Mouse (Mus musculus) heart, embryonic 14.5 days (tissue): ENCODE results near the gene Abcb6. TPM values are rescaled to one million over a fixed set of nuclear protein-coding genes. Genes with fewer than 3 reads are reported as not detected.

ENCODE experiments used
- ATAC-seq: fragments of 200-750 bp; cut with Nextera tagmentation; 2 replicates; pipeline ENCODE4 v1.8.0; 2017; ENCODE audit warnings: low read depth, moderate TSS enrichment; ENCODE audit not compliant: insufficient number of reproducible peaks, insufficient read depth, low FRiP score
- H3K27ac ChIP-seq, 2 experiments: fragments of 200-500 bp in 1 of 2; fragments of 300-500 bp in 1 of 2; sonication (generic) in 1 of 2; replicated peaks in 1 of 2; 2 replicates each; pipeline ENCODE4 v1.5.1; 2012 to 2014; ENCODE audit warnings: low read depth in 2 of 2, low read length in 2 of 2, control low read depth in 1 of 2, mild to moderate bottlenecking in 1 of 2, mixed read lengths in 1 of 2; ENCODE audit not compliant: control insufficient read depth in 1 of 2, insufficient read depth in 1 of 2
- H3K27me3 ChIP-seq: fragments of 300-500 bp; sonication (generic); 2 replicates; pipeline ENCODE4 v1.6.1; 2014; ENCODE audit warnings: mild to moderate bottlenecking, low read length, control low read depth; ENCODE audit not compliant: control insufficient read depth, insufficient read depth
- H3K36me3 ChIP-seq: fragments of 300-500 bp; sonication (generic); 2 replicates; pipeline ENCODE4 v1.6.1; 2014; ENCODE audit warnings: mild to moderate bottlenecking, control low read depth, low read length, mixed read lengths; ENCODE audit not compliant: control insufficient read depth, insufficient read depth
- H3K4me1 ChIP-seq, 2 experiments: fragments of 200-500 bp in 1 of 2; fragments of 300-500 bp in 1 of 2; sonication (generic) in 1 of 2; 2 replicates each; pipeline ENCODE4 v1.6.1; 2012 to 2014; ENCODE audit warnings: low read length in 2 of 2, control low read depth in 1 of 2, mixed read lengths in 1 of 2; ENCODE audit not compliant: control insufficient read depth in 2 of 2, insufficient read depth in 2 of 2
- H3K4me2 ChIP-seq: fragments of 300-500 bp; sonication (generic); 2 replicates; pipeline ENCODE4 v1.6.1; 2014; ENCODE audit warnings: mild to moderate bottlenecking, low read length
- H3K4me3 ChIP-seq, 2 experiments: fragments of 200-500 bp in 1 of 2; fragments of 300-500 bp in 1 of 2; sonication (generic) in 1 of 2; 2 replicates each; pipeline ENCODE4 v1.5.1; 2012 to 2014; ENCODE audit warnings: low read length in 2 of 2, mild to moderate bottlenecking in 2 of 2, control low read depth in 1 of 2, low read depth in 1 of 2, moderate library complexity in 1 of 2; ENCODE audit not compliant: control insufficient read depth in 1 of 2, insufficient read depth in 1 of 2
- H3K9ac ChIP-seq: fragments of 300-500 bp; sonication (generic); 2 replicates; pipeline ENCODE4 v1.6.1; 2014; ENCODE audit warnings: mild to moderate bottlenecking, low read length
- H3K9me3 ChIP-seq: fragments of 300-500 bp; sonication (generic); 2 replicates; pipeline ENCODE4 v1.6.1; 2016; ENCODE audit warnings: low read length, control low read depth; ENCODE audit not compliant: control insufficient read depth
- WGBS: fragments of 180-500 bp; shearing (Covaris S2); extraction: QIAGEN DNeasy Blood & Tissue Kit; methylation state at CpG from one replicate; pipeline ENCODE4 v1.1.7; 2014; 5-methylcytosine and 5-hydroxymethylcytosine counted together
- polyA plus RNA-seq: library from polyadenylated mRNA; unstranded; fragments of >200 nt; fragmentation: Nextera tagmentation; extraction: Ambion mirVana; gene quantifications from 2 replicates; pipeline ENCODE4 v1.2.1, GENCODE M21; 2014

Abcb6 gene
- polyA plus RNA-seq, 1 experiment from 2014 or later: 9.6 TPM

DNA sequence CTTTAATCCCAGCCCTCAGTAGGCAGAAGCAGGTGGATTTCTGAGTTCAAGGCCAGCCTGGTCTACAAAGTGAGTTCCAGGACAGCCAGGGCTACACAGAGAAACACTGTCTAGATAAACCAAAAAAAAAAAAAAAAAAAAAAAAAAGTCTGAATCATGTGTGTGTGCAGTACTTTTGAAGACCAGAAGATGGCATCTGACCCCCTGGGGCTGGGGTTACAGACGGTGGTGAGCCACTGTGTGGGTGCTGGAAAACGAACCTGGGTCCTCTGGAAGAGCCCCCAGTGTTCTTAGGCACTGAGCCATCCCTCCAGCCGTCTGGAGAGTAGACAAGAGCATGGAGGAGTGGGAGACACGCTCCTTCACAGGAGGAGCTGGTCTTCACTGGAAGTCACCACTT is 2.0 kb upstream of the Abcb6 start:
- H3K9ac ChIP-seq: no peak overlapping the region
- H3K9me3 ChIP-seq: no peaks in the 10 kb centered on the region
- 67% methylated on average over 4 of the region's 4 CpGs for WGBS
- H3K36me3 ChIP-seq: peaks cover 67% of the 10 kb centered on the region
- H3K4me2 ChIP-seq: no peak overlapping the region
- H3K27me3 ChIP-seq: no peaks in the 10 kb centered on the region
- no peak overlapping the region for H3K4me3 ChIP-seq
- ATAC-seq: no peak
- H3K4me1 ChIP-seq: peaks cover 4 to 14% of the 10 kb centered on the region in 2 experiments; a peak in 3 of 4 replicates
- H3K27ac ChIP-seq: no peak overlapping the region

DNA sequence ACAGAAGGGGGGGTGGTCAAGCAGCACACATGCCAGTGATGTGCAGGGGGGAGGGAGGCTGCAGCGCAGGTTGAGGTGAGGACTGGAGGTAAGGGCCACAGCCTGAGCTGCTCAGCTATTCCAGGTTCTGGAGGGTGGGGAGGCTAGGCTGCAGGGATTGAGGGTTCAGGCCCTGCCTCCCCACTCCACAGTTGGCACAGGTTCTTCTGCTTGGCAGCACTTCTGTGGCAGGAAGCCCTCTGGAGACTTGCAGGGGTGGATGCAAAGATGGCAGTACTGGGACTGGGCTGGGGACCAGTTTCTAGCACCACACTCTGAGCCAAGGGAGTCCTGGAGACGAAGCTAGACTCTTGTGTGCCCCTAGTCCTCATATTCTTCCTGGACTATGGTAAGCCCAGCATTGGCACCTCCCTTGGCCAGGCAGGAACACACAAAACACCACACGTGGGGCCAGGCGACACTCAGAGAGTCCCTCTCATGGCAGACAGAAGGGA is 1.2 kb upstream of the Abcb6 start:
- Histone ChIP-seq H3K27ac (no peak overlapping the region), H3K4me3 (no peak overlapping the region), H3K4me1 (peaks cover 4 to 14% of the 10 kb centered on the region in 2 experiments; a peak in 3 of 4 replicates), H3K4me2 (no peak overlapping the region), H3K36me3 (peaks cover 65% of the 10 kb centered on the region), H3K9me3 (no peaks in the 10 kb centered on the region), H3K9ac (no peak overlapping the region), H3K27me3 (no peaks in the 10 kb centered on the region)
- ATAC-seq: no peak
- 77% methylated on average over 4 of the region's 4 CpGs for WGBS

DNA sequence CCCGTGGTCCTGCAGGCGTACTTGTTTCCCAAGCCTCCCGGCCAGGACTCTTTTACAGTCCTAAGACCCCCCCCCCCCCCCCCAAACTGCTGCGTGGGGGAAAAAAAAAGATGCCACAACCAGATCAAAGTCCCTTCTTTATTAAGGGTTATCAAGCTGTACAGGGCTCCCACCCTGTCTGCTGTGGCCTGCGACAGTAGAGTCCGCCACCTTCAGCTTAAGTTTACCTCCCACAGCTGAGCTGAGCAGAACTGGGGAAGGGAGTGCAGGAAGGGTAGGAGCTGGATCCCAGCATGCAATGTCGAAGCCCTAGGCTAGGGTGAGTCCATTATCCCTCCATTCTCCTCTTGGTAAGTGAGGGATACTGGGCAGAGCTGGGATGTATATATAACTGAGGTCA is 549 bp upstream of the Abcb6 start:
- peak overlapping the region; percentile 97 for H3K4me2 ChIP-seq
- H3K36me3 ChIP-seq: peaks cover 65% of the 10 kb centered on the region
- 22% methylated on average over 7 of the region's 7 CpGs for WGBS
- no peaks in the 10 kb centered on the region for H3K9me3 ChIP-seq
- H3K27me3 ChIP-seq: no peaks in the 10 kb centered on the region
- H3K9ac ChIP-seq: peak overlapping the region; percentile 52
- 0 out of 4 replicates have a peak overlapping the region, but pooled peaks of 1 of the 2 experiments have one; percentile 9 for H3K27ac ChIP-seq
- H3K4me3 ChIP-seq: peak overlapping the region in 1 of 2 experiments; percentile 62; a peak in 1 of 4 replicates
- H3K4me1 ChIP-seq: peaks cover 4 to 14% of the 10 kb centered on the region in 2 experiments; a peak in 3 of 4 replicates
- no peak for ATAC-seq

DNA sequence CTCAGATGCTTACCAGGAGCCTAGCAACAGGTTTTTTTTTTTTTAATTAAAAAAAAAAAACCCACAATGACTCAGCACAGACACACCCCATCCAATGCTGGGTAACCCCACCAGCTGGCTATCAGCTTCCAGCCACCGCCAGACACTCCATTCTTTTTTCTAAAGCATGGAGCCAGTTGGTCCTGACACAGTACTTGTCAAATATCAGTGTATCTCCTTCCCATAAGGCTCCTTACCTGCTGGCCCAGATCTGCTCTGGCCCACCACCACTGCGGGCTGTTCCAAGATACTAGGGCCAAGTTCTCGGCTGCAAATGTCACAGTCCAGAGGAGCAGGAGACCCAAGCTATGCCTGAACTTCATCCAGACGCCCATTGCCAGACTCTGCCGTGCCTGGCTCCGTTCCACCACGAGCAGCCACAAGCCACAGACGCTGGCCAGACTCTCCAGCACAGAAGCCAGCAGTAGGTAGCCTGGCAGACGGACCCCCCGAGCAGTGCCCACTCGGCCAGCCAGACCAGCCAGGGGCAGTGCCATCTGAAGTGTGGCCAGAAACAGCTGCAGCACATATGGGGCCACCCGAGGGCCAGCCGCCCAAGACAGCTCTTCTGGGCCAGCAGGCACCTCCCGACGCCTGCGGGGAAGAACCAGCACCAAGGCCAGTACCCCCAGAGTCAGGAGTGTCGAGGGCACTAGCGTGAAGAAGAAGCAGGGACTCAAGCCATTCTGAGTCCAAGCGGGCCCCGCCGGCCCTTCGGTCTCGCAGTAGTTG is 673 bp downstream of the Abcb6 start:
- Histone ChIP-seq H3K4me3 (peak overlapping the region; percentile 62 to 63), H3K27me3 (no peaks in the 10 kb centered on the region), H3K9me3 (no peaks in the 10 kb centered on the region), H3K4me1 (peaks cover 4 to 14% of the 10 kb centered on the region in 2 experiments; a peak in 3 of 4 replicates), H3K9ac (peak overlapping the region; percentile 73), H3K36me3 (peaks cover 64% of the 10 kb centered on the region), H3K4me2 (peak overlapping the region; percentile 97), H3K27ac (peak overlapping the region in 1 of 2 experiments; percentile 35; a peak in 1 of 4 replicates)
- WGBS: 7% methylated on average over 22 of the region's 23 CpGs
- peak; percentile 14; the same call in 1 of the 2 replicates for ATAC-seq

DNA sequence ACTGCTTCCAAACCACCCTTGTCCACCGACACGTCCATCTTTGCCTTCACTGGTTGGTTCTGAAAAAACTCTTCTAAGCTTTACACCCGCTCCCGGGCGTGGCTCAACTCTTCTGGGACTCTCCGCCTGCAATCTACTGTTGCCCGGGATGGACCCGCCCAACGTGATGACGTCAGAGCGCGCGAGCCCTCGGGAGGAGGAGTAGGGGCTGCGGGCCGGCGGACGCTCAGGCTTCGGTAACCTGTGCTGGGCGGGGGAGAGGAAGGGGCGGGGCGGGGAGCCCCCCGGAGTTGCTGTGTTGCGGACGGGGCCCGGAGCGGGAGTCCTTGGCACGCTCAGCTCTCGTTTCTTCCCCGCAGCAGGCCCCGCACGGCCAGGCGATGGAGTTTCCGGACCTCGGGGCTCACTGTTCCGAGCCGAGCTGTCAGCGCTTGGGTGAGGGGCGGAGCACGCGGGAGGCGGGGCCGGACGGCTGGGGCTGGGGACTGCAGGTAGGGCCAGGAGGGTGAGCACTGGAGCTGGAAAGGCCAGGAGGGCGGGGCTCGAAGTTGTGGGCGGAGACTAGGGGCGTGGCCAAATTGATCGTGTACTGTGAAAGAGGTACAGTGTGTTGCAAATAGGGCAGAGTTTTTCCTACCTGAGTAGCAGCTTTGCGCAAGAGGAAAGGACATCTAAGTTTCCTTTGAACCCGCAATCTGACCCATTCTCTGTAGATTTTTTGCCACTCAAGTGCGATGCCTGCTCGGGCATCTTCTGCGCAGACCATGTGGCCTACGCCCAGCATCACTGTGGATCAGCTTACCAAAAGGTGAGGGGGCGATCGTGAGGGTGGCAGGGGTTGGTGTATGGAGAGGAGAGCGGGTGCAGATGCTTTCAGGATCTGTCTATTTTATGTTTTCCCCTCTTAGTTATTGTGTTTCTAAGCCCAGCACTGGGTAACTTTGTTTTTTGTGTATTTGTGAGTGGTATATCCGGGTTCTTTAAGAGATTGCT is 11.4 kb downstream of the Abcb6 start, which contains the start of gene Zfand2b:
Gene Zfand2b, plus strand, starts transcription at position 175 of the 993 bp plus-strand sequence.
- peak within 1 kb of the TSS; percentile 75 to 83 for H3K4me3 ChIP-seq
- peak within 1 kb of the TSS; percentile 77 for H3K4me2 ChIP-seq
- peaks cover 41% of the 10 kb centered on the region for H3K36me3 ChIP-seq
- H3K9ac ChIP-seq: peak within 1 kb of the TSS; percentile 81
- peak within 1 kb of the TSS; percentile 58 to 83 for H3K27ac ChIP-seq
- H3K9me3 ChIP-seq: no peaks in the 10 kb centered on the region
- peaks cover 5 to 9% of the 10 kb centered on the region in 2 experiments for H3K4me1 ChIP-seq
- 1% methylated on average over 57 of the region's 59 CpGs for WGBS
- H3K27me3 ChIP-seq: no peaks in the 10 kb centered on the region
- peak; percentile 98 for ATAC-seq

DNA sequence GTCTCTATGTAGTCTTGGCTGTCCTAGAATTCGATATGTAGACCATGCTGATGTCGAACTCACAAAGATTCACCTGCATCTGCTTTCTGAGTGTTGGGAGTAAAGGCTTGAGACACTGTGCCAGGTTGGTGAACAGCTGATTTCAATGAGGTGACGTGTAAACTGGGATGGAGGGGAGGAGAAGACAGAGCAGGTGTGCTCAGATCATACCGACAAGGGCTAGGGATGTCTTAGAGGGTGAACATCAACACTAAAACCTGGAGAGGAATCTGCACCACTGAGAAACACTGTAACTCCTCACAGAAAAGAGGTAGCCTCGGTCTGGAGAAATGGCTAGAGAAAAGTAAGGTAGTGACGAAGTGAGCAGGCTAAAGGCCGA is 12.1 kb downstream of the Abcb6 start:
- peaks cover 5 to 9% of the 10 kb centered on the region in 2 experiments for H3K4me1 ChIP-seq
- 11% methylated on average over 7 of the region's 7 CpGs for WGBS
- ATAC-seq: 0 out of 2 replicates have a peak, but pooled peaks have one; percentile 6
- peak overlapping the region; percentile 77 for H3K4me2 ChIP-seq
- H3K27ac ChIP-seq: peak overlapping the region; percentile 58 to 83
- H3K4me3 ChIP-seq: peak overlapping the region; percentile 51 to 83
- H3K9ac ChIP-seq: peak overlapping the region; percentile 81
- no peaks in the 10 kb centered on the region for H3K27me3 ChIP-seq
- no peaks in the 10 kb centered on the region for H3K9me3 ChIP-seq
- H3K36me3 ChIP-seq: peaks cover 34% of the 10 kb centered on the region

DNA sequence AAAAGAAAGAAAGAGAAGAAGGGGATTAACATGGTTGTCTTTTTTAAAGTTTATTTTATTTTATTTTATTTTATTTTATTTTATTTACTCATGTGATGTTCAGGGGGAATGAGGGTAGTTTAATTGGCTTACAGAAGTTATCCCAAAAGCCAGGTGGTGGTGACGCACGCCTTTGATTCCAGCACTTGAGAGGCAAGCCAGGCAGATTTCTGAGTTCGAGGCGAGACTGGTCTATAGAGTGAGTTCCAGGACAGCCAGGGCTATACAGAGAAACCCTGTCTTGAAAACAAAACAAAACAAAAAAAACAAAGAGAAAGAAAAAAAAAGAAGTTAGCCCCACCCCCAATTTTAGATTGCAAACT is 20.0 kb downstream of the Abcb6 start:
- Histone ChIP-seq H3K27me3 (no peaks in the 10 kb centered on the region), H3K9me3 (no peaks in the 10 kb centered on the region), H3K4me2 (no peak overlapping the region), H3K9ac (no peak overlapping the region), H3K27ac (no peak overlapping the region), H3K4me3 (no peak overlapping the region), H3K4me1 (no peaks in the 10 kb centered on the region), H3K36me3 (no peaks in the 10 kb centered on the region)
- ATAC-seq: no peak
- 52% methylated on average over 4 of the region's 4 CpGs for WGBS
